Mouse (Mus musculus): ENCODE data around the gene Auh. TPM values are rescaled to one million over a fixed set of nuclear protein-coding genes. Genes with fewer than 3 reads are reported as not detected.

Gene Auh
- polyA plus RNA-seq, 1 experiment: 39.7 TPM

DNA sequence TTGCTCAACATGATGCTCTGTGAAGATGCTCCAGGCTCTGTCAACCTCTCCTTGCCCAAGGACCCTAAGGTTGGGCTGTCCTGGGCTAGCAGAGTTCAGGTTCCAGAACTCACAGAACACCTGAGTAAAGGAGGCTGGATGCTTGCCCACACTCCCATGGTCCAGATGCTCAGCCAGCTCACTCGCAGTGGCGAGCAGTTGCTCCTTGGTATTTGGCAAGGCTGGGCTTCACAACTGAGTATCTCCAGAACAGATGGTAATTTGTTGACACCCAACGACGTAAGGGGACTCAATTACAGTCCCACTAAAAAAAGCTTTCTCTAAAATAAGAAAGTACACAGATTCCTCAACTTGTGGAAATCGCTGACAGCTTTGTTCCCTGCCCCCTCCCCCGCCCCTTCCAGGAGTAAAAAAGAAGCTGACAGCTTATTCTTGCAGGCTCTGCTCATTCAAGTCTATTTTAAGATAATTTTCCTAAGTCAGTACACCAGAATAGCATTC lies 111.4 kb downstream of the Auh start:
- DNase-seq (ENCODE audit: low read depth): peak; percentile 72
- TF ChIP-seq CTCF (IDR thresholded peaks at IDR 0.05; ENCODE audit: borderline replicate concordance, extremely low read depth, insufficient read depth, insufficient read length) (no peak), POLR2A (IDR thresholded peaks at IDR 0.05; ENCODE audit: borderline replicate concordance, extremely low read depth, insufficient read depth, insufficient read length, poor library complexity, severe bottlenecking) (no peak)

- TF ChIP-seq CTCF (IDR thresholded peaks at IDR 0.05; ENCODE audit: borderline replicate concordance, extremely low read depth, insufficient read depth, insufficient read length) (no peak), POLR2A (IDR thresholded peaks at IDR 0.05; ENCODE audit: borderline replicate concordance, extremely low read depth, insufficient read depth, insufficient read length, poor library complexity, severe bottlenecking) (no peak)
Observed at GRCm38 (mm10) chr13:52813750-52814149, 115.7 kb downstream of the Auh start.

GRCm38 (mm10) chr13:52812549-52813515 lies 116.6 kb downstream of the Auh start:
- no peak for DNase-seq (ENCODE audit: low read depth)

More at GRCm38 (mm10) chr13:52813750-52814149, 115.7 kb downstream of the Auh start:
- no peak for DNase-seq (ENCODE audit: low read depth)

GRCm38 (mm10) chr13:52807722-52808121 lies 121.8 kb downstream of the Auh start:
- TF ChIP-seq POLR2A (IDR thresholded peaks at IDR 0.05; ENCODE audit: borderline replicate concordance, extremely low read depth, insufficient read depth, insufficient read length, poor library complexity, severe bottlenecking): no peak
- no peak for TF ChIP-seq CTCF (IDR thresholded peaks at IDR 0.05; ENCODE audit: borderline replicate concordance, extremely low read depth, insufficient read depth, insufficient read length)

More at GRCm38 (mm10) chr13:52812549-52813515, 116.6 kb downstream of the Auh start:
- no peak for TF ChIP-seq POLR2A (IDR thresholded peaks at IDR 0.05; ENCODE audit: borderline replicate concordance, extremely low read depth, insufficient read depth, insufficient read length, poor library complexity, severe bottlenecking)
- TF ChIP-seq CTCF (IDR thresholded peaks at IDR 0.05; ENCODE audit: borderline replicate concordance, extremely low read depth, insufficient read depth, insufficient read length): no peak

GRCm38 (mm10) chr13:52806029-52806428 lies 123.5 kb downstream of the Auh start:
- peak; percentile 32 for DNase-seq (ENCODE audit: low read depth)
- TF ChIP-seq CTCF (IDR thresholded peaks at IDR 0.05; ENCODE audit: borderline replicate concordance, extremely low read depth, insufficient read depth, insufficient read length) (no peak), POLR2A (IDR thresholded peaks at IDR 0.05; ENCODE audit: borderline replicate concordance, extremely low read depth, insufficient read depth, insufficient read length, poor library complexity, severe bottlenecking) (no peak)

More at GRCm38 (mm10) chr13:52807722-52808121, 121.8 kb downstream of the Auh start:
- DNase-seq (ENCODE audit: low read depth): no peak

DNA sequence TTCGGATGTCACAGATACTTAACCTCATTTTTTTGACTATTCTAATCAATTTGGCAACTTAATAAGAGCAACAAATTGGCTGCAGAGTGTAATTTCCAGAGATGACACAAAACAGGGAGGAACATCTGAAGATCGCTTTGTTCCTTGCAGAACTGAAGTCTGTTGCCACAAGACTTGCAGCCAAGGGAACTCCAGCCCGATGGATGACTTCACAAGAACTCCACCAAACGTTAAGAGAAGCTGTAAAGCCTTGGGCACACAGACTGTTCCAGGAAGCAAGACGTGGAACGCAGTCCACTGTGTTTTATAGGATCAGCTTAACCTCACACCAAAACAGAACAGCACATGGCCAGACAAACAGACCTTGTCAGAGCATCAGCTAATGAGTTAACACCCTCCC lies 123.9 kb downstream of the Auh start:
- TF ChIP-seq CTCF (IDR thresholded peaks at IDR 0.05; ENCODE audit: borderline replicate concordance, extremely low read depth, insufficient read depth, insufficient read length) (no peak), POLR2A (IDR thresholded peaks at IDR 0.05; ENCODE audit: borderline replicate concordance, extremely low read depth, insufficient read depth, insufficient read length, poor library complexity, severe bottlenecking) (no peak)
- no peak for DNase-seq (ENCODE audit: low read depth)

DNA sequence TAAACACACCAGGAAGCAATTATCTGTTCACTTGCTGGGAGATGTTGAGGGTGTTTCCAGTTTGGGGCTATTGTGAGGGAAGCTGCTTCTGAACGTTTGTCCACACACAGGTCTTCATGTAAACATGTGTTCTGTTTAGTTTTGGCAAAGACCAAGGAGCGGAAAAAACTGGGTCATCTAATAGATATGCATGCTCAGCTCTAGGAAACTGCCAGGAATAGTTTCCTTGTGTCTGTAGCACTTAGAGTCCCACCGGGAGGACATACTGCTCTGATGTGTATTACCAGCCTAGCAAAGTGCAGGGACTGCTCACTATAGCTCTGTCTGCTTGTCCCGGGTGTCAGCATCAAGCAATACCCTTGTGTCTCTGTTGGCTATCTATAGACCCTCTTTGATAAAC lies 127.0 kb downstream of the Auh start:
- TF ChIP-seq CTCF (IDR thresholded peaks at IDR 0.05; ENCODE audit: borderline replicate concordance, extremely low read depth, insufficient read depth, insufficient read length) (no peak), POLR2A (IDR thresholded peaks at IDR 0.05; ENCODE audit: borderline replicate concordance, extremely low read depth, insufficient read depth, insufficient read length, poor library complexity, severe bottlenecking) (no peak)
- DNase-seq (ENCODE audit: low read depth): no peak

DNA sequence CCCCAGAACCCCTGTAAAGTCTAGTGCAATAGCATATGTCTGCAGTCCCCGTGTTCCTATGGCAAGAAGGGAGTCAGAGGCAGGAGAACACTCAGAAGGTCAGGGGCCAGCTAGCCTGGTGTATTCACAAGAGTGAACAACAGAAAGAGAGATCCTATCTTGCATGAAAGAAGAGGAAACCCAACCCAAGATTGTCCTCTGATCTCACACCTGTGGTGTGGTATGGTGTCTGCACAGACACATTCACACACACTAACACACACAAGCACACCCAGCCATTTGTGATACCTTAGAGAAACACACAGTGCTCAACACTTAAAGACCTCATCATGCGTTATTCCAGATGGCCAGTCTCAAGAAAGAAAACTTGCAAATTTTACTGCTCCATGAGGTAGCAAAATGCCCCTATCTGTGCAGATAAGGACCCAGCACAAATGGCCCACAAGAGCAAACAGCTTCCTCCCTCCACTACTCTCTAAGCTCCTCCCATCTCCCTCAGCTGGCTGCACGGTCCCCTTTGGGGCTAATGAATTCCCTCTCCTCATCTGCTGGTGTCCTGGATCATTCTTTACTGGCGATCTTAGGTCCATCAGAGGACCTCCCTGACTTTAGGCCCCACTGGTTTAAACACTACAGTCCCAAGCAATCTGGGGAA lies 128.7 kb downstream of the Auh start:
- DNase-seq (ENCODE audit: low read depth): no peak
- TF ChIP-seq POLR2A (IDR thresholded peaks at IDR 0.05; ENCODE audit: borderline replicate concordance, extremely low read depth, insufficient read depth, insufficient read length, poor library complexity, severe bottlenecking) (no peak), CTCF (IDR thresholded peaks at IDR 0.05; ENCODE audit: borderline replicate concordance, extremely low read depth, insufficient read depth, insufficient read length) (no peak)

DNA sequence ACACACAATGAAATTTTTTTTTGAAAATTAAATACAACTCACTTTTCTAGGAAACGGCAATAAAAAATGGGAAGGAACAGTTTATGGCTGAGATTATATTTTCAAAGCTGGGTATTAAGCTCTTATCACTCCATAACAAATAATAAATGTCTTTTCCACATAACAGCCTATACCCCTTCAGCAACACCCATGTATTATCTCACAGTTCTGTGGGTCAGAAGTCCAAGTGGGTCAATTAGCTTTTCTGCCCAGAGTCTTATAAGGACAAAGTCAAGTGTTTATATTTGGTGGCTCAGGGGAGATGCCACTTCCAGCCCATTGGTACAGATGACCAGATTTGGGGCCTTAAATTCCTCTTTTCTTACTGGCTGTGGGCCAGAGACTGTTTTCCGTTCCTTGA lies 129.4 kb downstream of the Auh start:
- TF ChIP-seq POLR2A (IDR thresholded peaks at IDR 0.05; ENCODE audit: borderline replicate concordance, extremely low read depth, insufficient read depth, insufficient read length, poor library complexity, severe bottlenecking) (no peak), CTCF (IDR thresholded peaks at IDR 0.05; ENCODE audit: borderline replicate concordance, extremely low read depth, insufficient read depth, insufficient read length) (no peak)
- DNase-seq (ENCODE audit: low read depth): no peak

DNA sequence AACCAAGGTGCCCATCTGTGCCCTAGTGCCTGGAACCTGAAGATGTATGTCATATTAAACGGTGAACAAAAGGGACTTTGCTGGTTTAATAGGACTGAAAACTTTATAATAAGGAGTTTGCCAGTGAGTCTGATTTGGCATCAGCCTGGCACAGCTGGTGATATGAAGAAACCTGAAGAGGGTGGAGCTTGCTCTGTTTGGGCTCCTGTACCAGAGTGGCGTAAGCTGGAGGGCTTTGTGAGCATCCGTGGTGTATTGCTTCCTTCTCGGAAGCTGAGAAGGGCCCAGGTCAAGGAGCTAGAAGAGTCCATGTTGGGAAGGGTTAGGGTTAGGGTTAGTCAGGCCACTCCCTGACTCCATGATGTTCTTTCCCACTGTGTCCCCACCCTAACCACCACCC lies 135.2 kb downstream of the Auh start:
- no peak for TF ChIP-seq POLR2A (IDR thresholded peaks at IDR 0.05; ENCODE audit: borderline replicate concordance, extremely low read depth, insufficient read depth, insufficient read length, poor library complexity, severe bottlenecking)
- no peak for TF ChIP-seq CTCF (IDR thresholded peaks at IDR 0.05; ENCODE audit: borderline replicate concordance, extremely low read depth, insufficient read depth, insufficient read length)
- no peak for DNase-seq (ENCODE audit: low read depth)

DNA sequence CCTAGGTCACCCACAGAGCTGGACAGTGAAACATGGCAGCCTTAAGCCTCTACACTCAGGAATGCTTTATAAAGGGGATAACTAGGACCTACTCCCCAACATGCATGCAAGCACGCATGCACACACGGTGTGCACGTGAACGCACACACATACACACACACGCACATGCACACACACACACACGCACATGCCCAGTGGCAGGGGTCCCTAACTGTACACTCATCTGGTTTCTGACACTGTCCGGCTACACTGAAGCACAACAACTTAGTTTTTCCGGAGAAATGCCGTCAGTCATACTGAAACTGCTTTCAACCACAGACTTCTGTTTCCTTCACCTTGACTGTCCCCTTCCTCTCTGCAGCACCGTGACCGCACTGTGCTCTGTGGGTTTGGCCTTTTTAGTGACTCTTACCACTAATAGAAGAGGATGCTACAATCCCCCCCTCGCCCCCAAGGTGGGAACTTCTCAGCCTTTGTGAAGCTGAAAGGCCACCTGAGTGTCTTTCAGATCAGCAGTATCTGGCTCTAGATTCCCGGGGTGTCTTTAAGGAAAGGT lies 136.0 kb downstream of the Auh start:
- TF ChIP-seq CTCF (IDR thresholded peaks at IDR 0.05; ENCODE audit: borderline replicate concordance, extremely low read depth, insufficient read depth, insufficient read length): no peak
- no peak for TF ChIP-seq POLR2A (IDR thresholded peaks at IDR 0.05; ENCODE audit: borderline replicate concordance, extremely low read depth, insufficient read depth, insufficient read length, poor library complexity, severe bottlenecking)
- DNase-seq (ENCODE audit: low read depth): no peak

Measured in brain, embryonic 14.5 days (tissue).